Mouse (Mus musculus) adrenal gland, adult (tissue): ENCODE results near the gene Cryl1.

Experiments
- DNase-seq, 2 experiments: peaks; one replicate each; pipeline ENCODE4 v3.0.0; 2022 to 2023; ENCODE audit warnings: low spot score in 1 of 2; ENCODE audit not compliant: inconsistent age in 2 of 2

Cryl1 gene

GRCm38 (mm10) chr14:57398065-57398757 lies at the start of gene Cryl1:
Gene Cryl1, minus strand, starts transcription at chr14:57398529.
- peak; percentile 97 to 99 for DNase-seq

DNA sequence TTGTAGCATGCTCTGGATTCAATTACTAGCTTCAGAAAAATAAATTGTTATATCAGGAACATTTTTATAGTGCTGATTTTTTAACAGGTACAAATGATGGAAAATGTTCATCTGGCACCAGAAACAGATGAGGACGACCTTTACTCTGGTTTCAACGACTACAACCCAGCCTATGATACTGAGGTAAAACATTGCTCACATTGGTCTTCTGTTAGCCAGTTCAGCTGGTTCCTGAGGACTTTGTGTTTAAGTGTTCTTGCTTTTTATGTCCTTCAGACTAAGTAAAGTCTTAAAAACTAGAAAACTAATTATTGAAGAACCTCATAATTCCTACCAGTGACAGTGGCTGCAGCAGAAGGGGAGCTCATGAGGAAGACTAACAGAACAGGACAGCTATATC lies 32.1 kb upstream of the Cryl1 start:
- DNase-seq: no peak

DNA sequence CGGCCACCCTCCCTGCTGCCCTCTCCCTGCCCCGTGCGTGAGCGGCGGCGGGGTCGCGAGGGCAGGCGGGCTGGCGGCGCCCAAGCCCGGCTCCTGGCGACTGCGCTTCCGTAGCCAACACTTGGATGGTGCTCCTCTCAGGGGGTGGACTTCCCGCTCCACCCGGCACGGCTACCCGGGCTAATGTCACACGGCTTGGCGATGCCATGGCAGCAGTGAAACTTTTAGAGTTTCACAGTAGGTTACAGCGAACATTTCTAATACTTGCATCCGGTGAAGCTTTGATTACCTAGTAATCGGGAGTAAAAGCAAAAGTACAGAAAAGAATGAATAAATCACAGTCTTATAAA lies 25.9 kb upstream of the Cryl1 start:
- DNase-seq: no peak

- peak; percentile 94 to 98 for DNase-seq
Observed at GRCm38 (mm10) chr14:57423432-57424211, 25.3 kb upstream of the Cryl1 start, which contains the start of gene Ift88. Gene Ift88, plus strand, starts transcription at chr14:57424062.

GRCm38 (mm10) chr14:57417187-57417586 lies 18.9 kb upstream of the Cryl1 start:
- no peak for DNase-seq

GRCm38 (mm10) chr14:57412166-57412565 lies 13.8 kb upstream of the Cryl1 start:
- DNase-seq: no peak

- DNase-seq: no peak
Observed at GRCm38 (mm10) chr14:57409106-57409505, 10.8 kb upstream of the Cryl1 start.

DNA sequence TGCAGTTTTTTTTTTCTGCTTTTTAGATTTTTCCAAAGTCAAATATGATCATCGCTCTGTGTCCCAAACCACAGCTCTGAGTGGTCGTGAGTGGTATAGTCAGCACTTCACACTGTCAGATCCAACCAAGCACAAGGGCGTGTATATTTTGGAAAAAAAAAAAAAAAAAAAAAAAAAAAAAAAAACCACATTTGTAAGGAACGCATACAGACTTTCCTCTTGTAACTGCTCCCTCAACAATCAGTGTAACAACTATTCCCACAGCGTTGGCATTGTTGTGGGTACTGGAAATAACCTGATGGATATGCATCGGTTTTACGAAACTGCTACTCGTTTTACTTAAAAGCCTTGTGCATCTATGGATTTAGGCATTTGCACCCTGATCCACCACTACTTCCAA lies 9.8 kb upstream of the Cryl1 start:
- no peak for DNase-seq

GRCm38 (mm10) chr14:57407039-57407987 lies 9.0 kb upstream of the Cryl1 start:
- peak; percentile 27 to 68 for DNase-seq

DNA sequence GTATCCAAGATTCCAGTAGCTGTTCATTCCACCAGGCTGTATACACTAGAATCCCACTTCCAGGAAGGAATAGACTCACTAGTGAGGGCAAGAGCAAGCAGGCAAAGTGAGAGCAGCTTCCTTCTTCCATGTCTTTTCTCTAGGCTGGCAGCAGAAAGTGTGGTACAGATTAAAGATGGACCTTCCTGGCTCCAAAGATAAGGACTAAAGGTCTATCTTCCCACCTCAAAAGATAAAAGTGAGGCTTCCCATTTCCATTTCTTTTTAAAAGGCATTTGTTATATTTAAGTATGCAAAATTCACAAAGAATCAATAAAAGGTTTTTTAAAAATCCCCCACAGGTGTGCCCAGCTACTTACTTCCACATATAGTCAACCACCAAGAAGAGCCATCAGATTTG lies 4.5 kb upstream of the Cryl1 start:
- no peak for DNase-seq

DNA sequence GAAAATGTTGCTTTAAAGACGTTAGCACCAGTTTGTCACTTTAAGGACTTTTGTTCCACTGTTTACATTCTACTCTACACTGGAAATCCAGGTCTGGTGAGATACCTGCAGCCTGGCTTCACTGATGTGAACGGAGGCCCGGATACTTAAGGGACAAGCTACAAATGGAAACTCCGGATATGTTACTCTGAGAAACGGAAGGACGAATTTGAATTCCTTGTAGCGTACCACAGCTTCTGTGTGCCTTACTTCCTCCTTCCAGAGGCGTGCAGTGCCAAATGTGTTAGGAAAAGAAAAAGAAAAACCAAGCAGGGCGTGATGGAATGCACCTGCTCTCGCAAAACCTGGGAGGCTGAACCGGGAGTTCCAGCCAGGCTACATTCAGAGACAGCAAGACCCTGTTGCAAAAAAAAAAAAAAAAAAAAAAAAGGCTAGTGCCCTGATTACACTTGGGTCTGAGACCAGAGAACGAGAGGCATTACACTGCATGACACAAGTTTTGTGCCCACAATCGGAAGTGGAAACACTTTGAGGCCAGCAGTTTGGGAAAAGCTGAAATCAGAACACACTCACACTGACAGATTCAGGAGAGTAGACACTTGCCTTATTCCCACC lies 591 bp upstream of the Cryl1 start:
- DNase-seq: no peak

DNA sequence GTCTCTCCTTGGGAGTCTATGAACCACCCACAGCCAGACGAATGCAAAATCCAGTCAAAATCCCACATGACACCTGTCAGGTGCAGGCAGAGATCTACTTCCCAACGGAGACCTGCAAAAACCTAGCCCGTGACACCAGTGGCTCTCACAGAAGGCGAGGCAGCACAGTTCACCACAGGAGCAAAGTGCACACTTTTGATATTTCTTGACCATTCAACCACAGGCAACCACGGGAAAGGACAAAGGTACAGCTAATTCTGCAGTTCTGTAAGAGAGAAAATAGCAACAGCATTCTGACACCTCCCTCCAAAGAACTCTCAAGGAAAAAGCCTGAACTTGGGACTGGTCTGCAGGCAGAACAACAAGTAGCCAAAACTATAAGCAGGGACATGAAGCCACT lies 1.1 kb downstream of the Cryl1 start:
- DNase-seq: no peak

DNA sequence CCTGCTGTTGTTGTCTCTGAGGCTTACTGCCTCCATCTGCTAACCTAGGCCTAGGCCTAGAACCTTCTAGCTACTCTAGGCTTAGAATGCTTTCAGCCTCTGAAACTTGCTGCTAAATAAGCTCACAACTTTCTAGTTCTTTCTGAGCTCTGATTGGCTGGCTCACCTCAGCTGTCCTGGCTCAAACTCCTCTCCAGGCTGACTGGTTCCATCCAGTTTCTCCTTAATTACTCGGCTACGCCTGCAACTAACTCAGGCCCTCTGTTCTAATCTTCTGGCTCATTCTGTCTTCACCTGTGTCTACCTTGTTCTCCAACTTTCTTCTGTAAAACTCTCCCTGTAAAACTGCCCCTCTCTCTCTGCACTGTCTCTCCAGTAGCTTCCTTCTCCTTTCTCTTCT lies 2.9 kb downstream of the Cryl1 start:
- no peak for DNase-seq

- DNase-seq: no peak
Observed at GRCm38 (mm10) chr14:57392278-57392677, 6.1 kb downstream of the Cryl1 start.

DNA sequence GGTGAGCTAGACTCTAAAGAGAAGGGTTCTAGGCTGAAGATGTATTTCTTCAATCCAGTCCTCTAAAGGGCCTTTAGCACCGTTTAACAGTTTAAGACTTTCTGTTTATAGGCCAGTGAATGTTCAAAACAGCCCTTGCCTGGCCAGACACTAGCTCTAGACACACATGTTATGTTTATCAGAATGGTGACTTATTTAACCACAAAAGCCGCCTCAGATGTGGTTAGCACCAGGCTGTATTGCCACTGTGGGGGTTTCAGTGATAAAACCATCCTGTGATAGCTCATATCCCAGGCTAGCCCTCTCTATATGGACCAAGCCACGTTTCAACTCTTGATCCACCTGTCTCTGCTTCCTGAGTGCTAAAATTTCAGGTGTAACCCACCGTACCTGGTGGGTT lies 6.7 kb downstream of the Cryl1 start:
- DNase-seq: no peak

DNA sequence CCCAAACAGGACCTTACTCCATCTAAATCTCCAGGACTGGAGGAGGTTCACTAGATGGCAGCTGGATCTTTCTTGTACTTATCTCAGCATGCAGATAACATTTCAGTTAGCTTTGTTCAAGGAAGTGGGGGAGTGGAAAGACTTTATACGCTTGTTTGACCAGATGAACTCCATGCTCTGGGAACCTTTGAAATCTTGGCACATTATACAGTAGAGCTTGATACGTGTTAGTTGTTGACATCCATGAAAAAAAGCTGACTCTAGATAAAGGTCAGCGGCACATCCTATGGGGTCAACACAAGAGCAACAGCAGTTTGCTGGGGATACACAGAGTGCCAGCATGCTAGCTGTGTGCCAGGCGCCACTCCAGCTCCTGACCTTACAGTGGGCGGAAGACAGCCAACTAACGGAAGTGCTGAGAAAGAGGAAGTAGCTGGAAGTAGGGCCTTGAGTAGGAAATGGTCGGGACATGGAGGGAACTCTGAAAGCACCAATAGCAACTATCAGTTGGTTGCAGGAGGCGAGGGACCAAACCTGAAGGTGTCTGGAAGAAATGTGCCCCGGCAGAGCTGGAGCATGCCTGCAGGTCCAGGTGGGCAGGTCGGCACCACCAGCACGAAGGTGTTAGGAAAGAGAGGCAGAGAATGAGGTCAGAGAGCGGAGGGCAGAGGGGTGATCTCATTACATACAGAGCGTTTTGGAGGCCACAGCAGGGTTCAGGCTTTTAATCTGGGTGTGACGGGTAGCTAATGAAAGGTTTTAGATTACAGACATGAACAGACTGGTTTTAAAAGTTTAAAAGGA lies 11.4 kb downstream of the Cryl1 start:
- peak in 1 of 2 experiments; percentile 36 for DNase-seq

GRCm38 (mm10) chr14:57385667-57386066 lies 12.7 kb downstream of the Cryl1 start:
- no peak for DNase-seq

- no peak for DNase-seq
Observed at GRCm38 (mm10) chr14:57377531-57377930, 20.8 kb downstream of the Cryl1 start.

DNA sequence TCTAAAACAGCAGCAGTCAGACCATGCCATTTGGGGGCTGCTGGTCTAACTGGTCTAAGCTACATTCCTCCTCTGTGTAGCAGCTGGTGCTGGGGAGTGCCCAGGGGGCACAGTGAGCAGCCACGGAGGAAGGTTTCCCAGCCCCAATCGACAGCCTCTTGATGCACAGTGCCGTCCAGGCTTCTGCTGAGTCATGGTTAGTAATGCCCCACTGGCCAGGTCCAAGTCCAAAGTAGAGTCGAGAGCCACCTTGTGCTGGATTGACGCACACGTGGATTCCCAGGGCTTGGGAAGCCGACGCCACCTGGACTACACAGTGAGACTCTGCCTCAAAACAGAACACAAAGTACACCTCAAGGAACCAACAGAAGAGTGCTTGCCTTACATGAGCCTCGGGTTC lies 21.4 kb downstream of the Cryl1 start:
- no peak for DNase-seq

- DNase-seq: no peak
Observed at GRCm38 (mm10) chr14:57376016-57376415, 22.3 kb downstream of the Cryl1 start.
